Mouse (Mus musculus) CH12.LX (cell line): ENCODE data around the gene Atr.

Experiments used
- CTCF ChIP-seq, 2 experiments: IDR thresholded peaks in 1 of 2; conservative IDR thresholded peaks in 1 of 2; 2 replicates each; pipeline ENCODE4 v1.5.1; 2011 to 2012; ENCODE audit warnings: low read depth in 2 of 2, low read length in 2 of 2, improper control_type of control experiment in 1 of 2, inconsistent platforms in 1 of 2, mild to moderate bottlenecking in 1 of 2, moderate library complexity in 1 of 2
- EP300 ChIP-seq: IDR thresholded peaks from 2 replicates; pipeline ENCODE4 v1.6.1; 2011; ENCODE audit warnings: low read length, improper control_type of control experiment
- MEF2A ChIP-seq: IDR thresholded peaks from 2 replicates; pipeline ENCODE4 v1.6.1; 2014; ENCODE audit warnings: low read depth, mild to moderate bottlenecking, inconsistent platforms, low read length, improper control_type of control experiment, borderline replicate concordance
- USF2 ChIP-seq: conservative IDR thresholded peaks from 2 replicates; pipeline ENCODE4 v1.6.1; 2011; ENCODE audit warnings: low read depth, low read length, improper control_type of control experiment

- TF ChIP-seq EP300 (no peak), MEF2A (no peak), USF2 (no peak), CTCF (conservative IDR thresholded peaks at IDR 0.05 in 1 of 2, IDR thresholded peaks at IDR 0.05 in 1 of 2; ENCODE audit: low read depth in 2 of 2, low read length in 2 of 2) (no peak)
These were observed 12.5 kb upstream of the Atr start, which contains the start of gene Pls1 for GRCm38 (mm10) chr9:95844825-95845460.
